Mouse (Mus musculus) kidney, adult 2 months (tissue): ENCODE measurements at regions not wholly inside any gene's neighbourhood (a gene's known extent, or its start where the extent isn't known, plus 50 kb on each side); places are given as distances from the start of the nearest gene placed in this dataset.
"Not testable (repeated sequence)": the region's sequence is repeated elsewhere in the genome, so short reads cannot be mapped to it uniquely, and the experiment has no call there.

Source experiments
- DNase-seq: peaks from one replicate; pipeline ENCODE4 v3.0.0; 2021
- H3K27ac ChIP-seq: fragments of 200-500 bp; 2 replicates; pipeline ENCODE4 v1.5.1; 2012; ENCODE audit warnings: low read depth, low read length, control low read depth, inconsistent platforms; ENCODE audit not compliant: insufficient read depth
- H3K27me3 ChIP-seq: fragments of 200-500 bp; replicated peaks from 2 replicates; pipeline ENCODE4 v1.6.1; 2012; ENCODE audit warnings: mild to moderate bottlenecking, moderate library complexity, low read length, inconsistent platforms; ENCODE audit not compliant: control insufficient read depth, insufficient read depth
- H3K36me3 ChIP-seq: fragments of 200-500 bp; 2 replicates; pipeline ENCODE4 v1.6.1; 2012; ENCODE audit warnings: mild to moderate bottlenecking, moderate library complexity, low read length, inconsistent platforms; ENCODE audit not compliant: control insufficient read depth, insufficient read depth
- H3K4me1 ChIP-seq: fragments of 200-500 bp; 2 replicates; pipeline ENCODE4 v1.6.1; 2011; ENCODE audit warnings: low read length; ENCODE audit not compliant: control insufficient read depth, insufficient read depth
- H3K4me3 ChIP-seq: fragments of 200-500 bp; 2 replicates; pipeline ENCODE4 v1.5.1; 2011; ENCODE audit warnings: mild to moderate bottlenecking, low read depth, low read length, control low read depth; ENCODE audit not compliant: insufficient read depth
- CTCF ChIP-seq: fragments of 200-500 bp; conservative IDR thresholded peaks from 2 replicates; pipeline ENCODE4 v1.5.1; 2011; ENCODE audit warnings: low read depth, mild to moderate bottlenecking, control low read depth, low read length, moderate library complexity, mixed read lengths; ENCODE audit not compliant: insufficient read depth, insufficient read length
- POLR2A ChIP-seq: fragments of 200-500 bp; IDR thresholded peaks from one replicate; pipeline ENCODE4 v1.6.1; 2011; ENCODE audit warnings: low read depth, low read length, control low read depth
- WGBS: fragments of 180-500 bp; shearing (Covaris S2); methylation state at CpG from one replicate; pipeline ENCODE4 v1.1.7; 2018; 5-methylcytosine and 5-hydroxymethylcytosine counted together

GRCm38 (mm10) chr11:26753616-26754015 lies 159.8 kb upstream of the Vrk2 start:
- no peak overlapping the region for H3K27ac ChIP-seq
- WGBS: 88% methylated on average over 1 of the region's 1 CpGs
- no peaks in the 10 kb centered on the region for H3K36me3 ChIP-seq
- TF ChIP-seq CTCF (no peak), POLR2A (no peak)
- H3K4me3 ChIP-seq: no peak overlapping the region
- no peaks in the 10 kb centered on the region for H3K4me1 ChIP-seq
- H3K27me3 ChIP-seq: no peaks in the 10 kb centered on the region
- no peak for DNase-seq

DNA sequence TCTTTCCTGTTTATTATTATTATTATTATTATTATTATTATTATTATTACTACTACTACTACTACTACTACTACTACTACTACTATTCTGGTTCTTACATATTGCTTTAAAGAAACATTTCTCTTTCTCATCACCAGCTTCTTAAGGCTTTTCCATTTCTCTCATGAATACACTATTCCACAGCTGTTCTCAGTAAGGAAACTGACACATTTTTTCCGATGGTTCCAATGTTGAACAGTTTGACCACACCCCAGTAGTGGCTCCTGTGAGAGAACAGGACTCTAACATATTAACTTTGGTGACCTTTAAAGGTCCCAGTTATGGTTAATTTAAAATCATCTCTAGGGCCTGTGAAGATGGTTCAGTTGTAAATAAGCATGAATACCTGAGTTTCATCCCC lies 148.4 kb upstream of the Vrk2 start:
- WGBS: 77% methylated on average over 1 of the region's 1 CpGs
- TF ChIP-seq POLR2A (no peak), CTCF (no peak)

GRCm38 (mm10) chr11:26739732-26740131 lies 145.9 kb upstream of the Vrk2 start:
- TF ChIP-seq POLR2A: no peak
- TF ChIP-seq CTCF: no peak
- DNase-seq: no peak
- H3K4me1 ChIP-seq: no peaks in the 10 kb centered on the region
- WGBS: 84% methylated on average over 4 of the region's 4 CpGs
- H3K36me3 ChIP-seq: no peaks in the 10 kb centered on the region
- H3K4me3 ChIP-seq: no peak overlapping the region
- H3K27me3 ChIP-seq: no peaks in the 10 kb centered on the region
- no peak overlapping the region for H3K27ac ChIP-seq

More for the DNA sequence above, 148.4 kb upstream of the Vrk2 start:
- H3K27ac ChIP-seq: no peak overlapping the region
- no peaks in the 10 kb centered on the region for H3K36me3 ChIP-seq
- H3K27me3 ChIP-seq: no peaks in the 10 kb centered on the region
- no peak overlapping the region for H3K4me3 ChIP-seq
- no peak for DNase-seq
- H3K4me1 ChIP-seq: no peaks in the 10 kb centered on the region

DNA sequence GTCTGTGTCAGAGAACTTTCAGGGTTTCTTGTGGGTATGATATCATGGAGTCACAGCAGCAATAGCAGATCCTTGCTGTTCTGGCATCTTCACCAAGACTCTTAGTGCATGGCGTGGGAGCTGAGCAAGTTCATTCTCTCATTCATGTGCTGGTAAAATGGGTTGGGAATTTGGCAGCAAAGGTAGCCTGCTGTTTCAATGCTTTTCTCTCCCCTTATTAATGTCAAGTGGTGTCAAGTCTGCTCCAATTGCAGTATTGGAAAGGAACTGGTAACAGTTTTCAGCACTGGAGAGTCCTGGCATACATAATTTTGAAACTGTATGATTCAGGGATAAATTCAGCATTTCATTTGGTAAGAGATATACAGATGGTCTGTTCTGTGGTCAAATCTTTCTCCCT lies 133.2 kb upstream of the Vrk2 start:
- no peak for TF ChIP-seq CTCF
- TF ChIP-seq POLR2A: no peak
- Histone ChIP-seq H3K27me3 (no peaks in the 10 kb centered on the region), H3K4me3 (no peak overlapping the region), H3K4me1 (no peaks in the 10 kb centered on the region), H3K36me3 (no peaks in the 10 kb centered on the region), H3K27ac (no peak overlapping the region)
- no peak for DNase-seq
- 89% methylated on average over 1 of the region's 1 CpGs for WGBS

GRCm38 (mm10) chr11:26724963-26725721 lies 131.3 kb upstream of the Vrk2 start:
- H3K4me1 ChIP-seq: no peaks in the 10 kb centered on the region
- WGBS: 78% methylated on average over 11 of the region's 11 CpGs
- no peak for TF ChIP-seq POLR2A
- TF ChIP-seq CTCF: no peak
- H3K27me3 ChIP-seq: no peaks in the 10 kb centered on the region
- no peaks in the 10 kb centered on the region for H3K36me3 ChIP-seq
- DNase-seq: no peak
- no peak overlapping the region for H3K27ac ChIP-seq
- no peak overlapping the region for H3K4me3 ChIP-seq

GRCm38 (mm10) chr11:26722292-26722691 lies 128.5 kb upstream of the Vrk2 start:
- no peaks in the 10 kb centered on the region for H3K27me3 ChIP-seq
- no peaks in the 10 kb centered on the region for H3K36me3 ChIP-seq
- no peaks in the 10 kb centered on the region for H3K4me1 ChIP-seq
- WGBS: 94% methylated on average over 3 of the region's 3 CpGs
- H3K27ac ChIP-seq: no peak overlapping the region
- H3K4me3 ChIP-seq: no peak overlapping the region
- TF ChIP-seq CTCF (no peak), POLR2A (no peak)
- no peak for DNase-seq

- no peak for TF ChIP-seq CTCF
- no peak for TF ChIP-seq POLR2A
- DNase-seq: no peak
- Histone ChIP-seq H3K4me3 (no peak overlapping the region), H3K4me1 (no peaks in the 10 kb centered on the region), H3K36me3 (no peaks in the 10 kb centered on the region), H3K27me3 (no peaks in the 10 kb centered on the region), H3K27ac (no peak overlapping the region)
- 96% methylated on average over 3 of the region's 3 CpGs for WGBS
Measured at GRCm38 (mm10) chr11:26721173-26721572, 127.4 kb upstream of the Vrk2 start.

DNA sequence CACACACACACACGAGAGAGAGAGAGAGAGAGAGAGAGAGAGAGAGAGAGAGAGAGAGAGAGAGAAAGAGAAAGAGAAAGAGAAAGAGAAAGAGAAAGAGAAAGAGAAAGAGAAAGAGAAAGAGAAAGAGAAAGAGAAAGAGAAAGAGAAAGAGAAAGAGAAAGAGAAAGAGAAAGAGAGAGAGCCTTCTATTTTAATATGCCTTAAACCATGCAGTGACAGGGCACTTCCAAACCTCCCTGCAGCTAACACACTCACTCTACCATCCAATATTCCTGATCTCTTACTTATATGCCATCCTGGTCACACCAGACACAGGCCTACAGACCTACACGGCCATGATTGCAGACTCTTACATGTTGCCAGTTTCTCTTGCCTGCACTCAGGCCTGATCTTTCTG lies 117.4 kb upstream of the Vrk2 start:
- H3K4me3 ChIP-seq, DNase-seq, H3K27ac ChIP-seq, H3K27me3 ChIP-seq, H3K4me1 ChIP-seq, H3K36me3 ChIP-seq: not testable (repeated sequence)
- 67% methylated on average over 2 of the region's 2 CpGs for WGBS
